Mouse (Mus musculus) c-Kit-positive CD71-negative TER-119-negative erythroid progenitor cells, embryonic 14.5 days (primary cell): ENCODE results near the gene Leng9.
"Not testable (repeated sequence)": the region's sequence is repeated elsewhere in the genome, so short reads cannot be mapped to it uniquely, and the experiment has no call there.

ENCODE experiments used
- DNase-seq: peaks from one replicate; pipeline ENCODE4 v3.0.0-alpha.2; 2013; ENCODE audit warnings: low read depth

The Leng9 gene

GRCm38 (mm10) chr7:4150059-4150541 lies at the start of gene Leng9:
Gene Leng9 (minus strand): TSS chr7:4150374.
- DNase-seq, result no peak

- peak; percentile 46 for DNase-seq
These were observed 28.3 kb upstream of the Leng9 start for GRCm38 (mm10) chr7:4178438-4178837.

- DNase-seq, result no peak
These were observed 20.2 kb upstream of the Leng9 start for GRCm38 (mm10) chr7:4170193-4170938.

- DNase-seq, result no peak
These were observed 16.9 kb upstream of the Leng9 start for GRCm38 (mm10) chr7:4167098-4167497.

DNA sequence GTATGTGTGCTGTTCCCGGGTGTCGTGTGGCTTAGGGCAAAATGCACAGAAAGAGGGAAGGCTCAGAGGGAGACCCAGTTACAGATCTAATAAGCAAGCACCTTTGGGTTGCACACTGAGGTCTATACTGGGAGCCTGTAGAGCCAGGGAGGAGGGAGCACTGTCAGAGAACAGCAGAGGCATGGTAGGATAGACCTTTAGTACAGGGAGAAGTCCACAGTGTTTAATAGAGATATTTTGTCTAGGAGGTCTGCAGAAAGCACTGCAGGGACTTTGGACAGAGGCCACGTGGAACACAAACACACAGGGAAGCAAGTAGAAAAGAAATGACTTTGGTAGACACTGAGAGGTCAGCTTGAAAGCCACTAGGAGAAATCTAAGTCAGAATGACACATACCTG lies 15.1 kb upstream of the Leng9 start:
- no peak for DNase-seq

- no peak for DNase-seq
These were observed 14.1 kb upstream of the Leng9 start, which contains the start of gene Cdc42ep5 for GRCm38 (mm10) chr7:4164090-4164910. Gene Cdc42ep5 (minus strand): TSS chr7:4164860.

GRCm38 (mm10) chr7:4163571-4164072 lies 13.4 kb upstream of the Leng9 start:
- DNase-seq, result no peak

DNA sequence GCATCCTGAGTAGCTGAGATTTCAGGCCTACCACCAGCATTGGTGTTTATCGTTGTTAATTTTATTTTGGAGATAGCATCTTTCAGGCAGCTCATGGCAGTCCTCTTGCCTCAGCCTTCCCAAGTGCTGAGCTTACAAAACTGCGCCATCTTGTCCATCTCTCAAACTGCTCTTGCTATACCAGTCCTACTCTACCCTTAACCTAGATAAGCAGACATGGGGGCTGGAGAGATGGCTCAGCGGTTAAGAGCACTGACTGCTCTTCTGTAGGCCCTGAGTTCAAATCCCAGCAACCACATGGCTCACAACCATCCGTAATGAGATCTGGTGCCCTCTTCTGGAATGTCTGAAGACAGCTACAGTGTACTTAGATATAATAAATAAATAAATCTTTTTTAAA lies 11.4 kb upstream of the Leng9 start:
- DNase-seq, result not testable (repeated sequence)

GRCm38 (mm10) chr7:4154976-4155375 lies 4.8 kb upstream of the Leng9 start:
- DNase-seq, result no peak

- no peak for DNase-seq
These were observed 4.2 kb upstream of the Leng9 start for GRCm38 (mm10) chr7:4154356-4154755.

GRCm38 (mm10) chr7:4151241-4151640 lies 1.1 kb upstream of the Leng9 start:
- DNase-seq, result no peak

DNA sequence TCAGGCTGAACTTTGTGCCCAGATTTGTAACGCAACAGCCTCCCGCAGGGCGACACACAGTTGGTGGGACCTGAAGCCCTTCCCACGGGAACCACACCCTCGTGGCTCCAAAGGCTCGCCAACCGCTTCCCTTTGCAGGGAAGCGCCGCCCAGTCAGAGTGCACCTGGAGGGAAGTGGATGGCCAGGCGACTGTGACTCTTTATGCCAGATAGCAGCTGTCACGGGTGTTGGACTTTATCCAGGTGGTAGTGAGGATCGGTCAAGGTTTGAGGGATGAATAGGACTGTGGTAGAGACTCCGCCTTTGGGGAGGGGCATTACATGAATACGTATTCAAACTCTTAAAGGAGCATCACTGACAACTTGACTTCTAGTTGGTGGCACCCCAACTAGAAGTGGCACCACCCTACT lies 642 bp upstream of the Leng9 start:
- no peak for DNase-seq

DNA sequence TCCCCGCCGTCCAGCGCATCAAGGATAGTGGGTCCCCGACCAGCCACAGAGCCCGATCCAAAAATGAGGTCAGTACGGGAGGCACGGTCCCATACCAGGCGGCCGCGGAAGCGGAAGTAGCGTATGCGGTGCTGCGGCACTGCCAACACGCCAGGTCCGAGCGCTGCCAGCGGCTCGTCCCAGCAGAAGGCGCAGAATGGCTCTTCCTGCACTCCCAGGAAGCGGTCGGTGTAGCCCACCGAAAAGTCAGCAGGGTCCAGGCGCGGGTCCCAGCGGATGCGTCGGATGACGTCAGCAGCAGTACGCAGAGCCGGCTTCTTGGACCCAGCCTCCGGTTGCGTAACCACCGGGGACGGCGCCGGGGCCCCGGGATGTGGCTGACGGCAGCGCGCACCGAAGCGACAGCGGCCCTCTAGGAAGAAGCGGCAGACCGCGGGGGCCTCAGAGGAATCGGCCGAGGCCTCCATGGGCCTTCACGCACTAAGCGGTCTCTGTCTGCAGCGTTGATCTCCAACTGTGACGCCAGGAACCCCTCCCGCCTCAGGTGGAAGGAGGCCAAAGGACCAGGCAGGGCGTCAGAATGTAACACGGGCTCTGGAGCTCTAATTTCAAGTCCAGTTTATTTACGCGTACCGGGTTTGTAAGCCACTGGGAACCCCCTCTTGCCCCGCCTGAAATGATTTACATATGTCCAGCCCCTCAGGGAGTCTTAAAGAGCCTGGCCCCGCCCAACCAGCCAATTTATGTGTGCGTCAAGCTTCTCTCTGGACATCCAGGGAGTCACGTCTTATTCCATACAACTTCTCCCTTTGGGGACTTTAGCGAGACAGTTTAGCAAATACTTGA lies 742 bp downstream of the Leng9 start:
- DNase-seq, result peak; percentile 73

- DNase-seq, result no peak
These were observed 1.6 kb downstream of the Leng9 start for GRCm38 (mm10) chr7:4148341-4149208.

DNA sequence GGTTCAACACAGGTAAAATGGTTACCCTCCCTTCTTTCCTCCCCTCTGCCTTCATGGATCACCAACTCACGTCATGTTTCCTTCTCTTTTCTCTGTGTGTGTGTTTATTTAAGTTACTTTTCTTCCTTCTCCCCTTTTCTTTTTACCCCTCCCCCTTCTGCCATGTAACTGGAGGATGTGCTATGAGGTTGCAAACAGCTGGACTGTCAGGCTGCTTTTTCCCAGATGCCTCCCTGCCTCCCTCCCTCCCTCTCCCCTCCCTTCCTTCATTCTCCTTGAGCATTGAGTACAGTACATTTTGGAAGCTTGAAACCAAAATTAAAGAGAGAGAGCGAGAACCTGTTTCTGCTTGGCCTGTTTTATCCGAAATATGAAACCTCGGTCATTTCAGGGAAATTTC lies 2.3 kb downstream of the Leng9 start:
- DNase-seq, result no peak

- no peak for DNase-seq
These were observed 2.8 kb downstream of the Leng9 start for GRCm38 (mm10) chr7:4147371-4147770.

DNA sequence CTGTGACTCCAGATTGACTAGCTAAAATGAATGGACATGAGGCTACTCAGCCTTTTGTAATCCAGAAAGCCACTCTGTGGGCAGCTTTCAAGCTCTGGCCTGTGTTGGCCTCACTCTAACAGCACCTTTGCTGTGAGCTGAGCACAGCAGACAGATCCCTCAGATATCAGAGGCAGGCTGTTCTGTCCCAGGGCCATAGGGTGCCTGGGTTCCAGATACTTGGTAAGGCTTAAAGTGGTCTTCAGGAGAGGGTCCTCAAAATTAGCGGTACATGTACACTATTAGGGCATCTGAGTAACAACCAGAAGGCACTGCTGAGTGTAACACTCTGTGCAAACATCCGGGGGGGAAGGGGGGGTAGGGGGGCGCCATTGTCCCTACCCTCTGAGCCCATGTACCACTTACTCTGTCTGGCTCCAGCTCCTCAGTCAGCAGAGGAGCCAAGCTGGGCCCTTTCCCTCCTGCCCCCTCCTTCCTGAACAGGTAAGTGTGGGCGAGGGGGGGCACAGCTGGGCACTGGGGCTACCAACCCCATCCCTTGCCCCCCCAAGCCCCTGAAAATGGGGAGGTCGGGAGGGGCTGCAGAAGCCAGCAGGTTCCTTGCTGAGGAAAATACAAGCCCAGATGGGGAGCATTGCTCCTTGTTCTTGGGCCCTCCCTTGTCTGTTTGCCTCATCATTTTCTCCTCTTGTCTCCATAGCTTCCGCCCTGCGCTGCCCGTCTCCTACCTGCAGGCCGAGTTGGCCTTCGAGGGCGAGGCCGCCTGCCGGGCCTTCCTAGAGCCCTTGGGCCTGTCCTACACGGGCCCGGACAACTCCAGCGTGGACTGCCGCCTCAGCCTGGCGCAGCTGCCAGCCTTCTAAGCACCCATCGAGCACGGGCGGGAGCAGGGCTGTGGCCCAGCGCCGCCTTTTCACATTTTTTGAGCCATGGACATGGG lies 3.7 kb downstream of the Leng9 start:
- DNase-seq, result no peak

DNA sequence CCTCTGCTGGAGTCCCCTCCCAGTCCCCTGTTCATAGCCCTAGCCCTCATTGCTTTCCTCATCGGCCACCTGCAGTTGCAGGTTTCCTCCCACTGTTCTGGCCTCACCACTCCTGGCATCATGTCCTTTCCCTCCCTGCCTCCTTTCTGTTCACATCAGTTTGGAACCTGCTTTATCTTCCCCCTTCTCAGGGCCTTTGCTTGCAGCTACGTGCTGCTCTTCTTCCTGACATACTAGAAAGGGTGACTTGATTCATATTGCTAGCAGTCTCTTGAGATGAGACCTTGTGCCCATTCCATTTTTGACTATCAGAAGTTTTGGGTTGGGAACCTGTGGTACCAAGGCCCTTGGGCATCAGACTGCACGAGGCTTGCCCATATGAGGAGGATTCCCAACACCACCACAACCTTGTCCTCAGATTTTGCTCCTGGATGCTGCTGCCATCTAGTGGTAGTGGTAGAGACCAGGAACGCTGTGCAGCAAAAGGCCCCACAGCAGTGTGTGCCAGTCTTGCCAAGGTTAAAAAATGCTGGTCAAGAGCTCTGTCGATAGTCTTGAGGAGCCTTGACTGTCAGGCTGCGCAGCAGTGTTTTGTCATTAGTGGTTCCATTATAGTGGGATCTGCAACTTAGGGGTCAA lies 4.5 kb downstream of the Leng9 start:
- no peak for DNase-seq
